Mouse (Mus musculus) hindbrain, embryonic 10.5 days (tissue): ENCODE measurements at regions not wholly inside any gene's neighbourhood (a gene's known extent, or its start where the extent isn't known, plus 50 kb on each side); places are given as distances from the start of the nearest gene placed in this dataset.
A peak's percentile ranks its signal among the peaks of the same experiment; 100 is the strongest.

ENCODE experiments used
- DNase-seq: peaks from one replicate; pipeline ENCODE4 v3.0.0-alpha.2; 2017; ENCODE audit warnings: low spot score
- H3K27ac ChIP-seq: fragments of 300-500 bp; sonication (generic); 2 replicates; pipeline ENCODE4 v1.5.1; 2016; ENCODE audit warnings: mild to moderate bottlenecking, moderate library complexity
- H3K27me3 ChIP-seq: fragments of 300-500 bp; sonication (generic); 2 replicates; pipeline ENCODE4 v1.6.1; 2016; ENCODE audit warnings: mild to moderate bottlenecking; ENCODE audit not compliant: poor library complexity, insufficient read depth, severe bottlenecking
- H3K36me3 ChIP-seq: fragments of 300-500 bp; sonication (generic); 2 replicates; pipeline ENCODE4 v1.6.1; 2016; ENCODE audit warnings: mild to moderate bottlenecking, moderate library complexity
- H3K4me1 ChIP-seq: fragments of 300-500 bp; sonication (generic); replicated peaks from 2 replicates; pipeline ENCODE4 v1.6.1; 2016; ENCODE audit warnings: mild to moderate bottlenecking
- H3K4me3 ChIP-seq: fragments of 300-500 bp; sonication (generic); 2 replicates; pipeline ENCODE4 v1.5.1; 2016; ENCODE audit warnings: mild to moderate bottlenecking, moderate library complexity
- H3K9me3 ChIP-seq: fragments of 300-500 bp; sonication (generic); 2 replicates; pipeline ENCODE4 v1.6.1; 2016; ENCODE audit warnings: mild to moderate bottlenecking, moderate library complexity
- WGBS: fragments of 180-500 bp; shearing (Covaris S2); methylation state at CpG from one replicate; pipeline ENCODE4 v1.1.7; 2016; 5-methylcytosine and 5-hydroxymethylcytosine counted together

DNA sequence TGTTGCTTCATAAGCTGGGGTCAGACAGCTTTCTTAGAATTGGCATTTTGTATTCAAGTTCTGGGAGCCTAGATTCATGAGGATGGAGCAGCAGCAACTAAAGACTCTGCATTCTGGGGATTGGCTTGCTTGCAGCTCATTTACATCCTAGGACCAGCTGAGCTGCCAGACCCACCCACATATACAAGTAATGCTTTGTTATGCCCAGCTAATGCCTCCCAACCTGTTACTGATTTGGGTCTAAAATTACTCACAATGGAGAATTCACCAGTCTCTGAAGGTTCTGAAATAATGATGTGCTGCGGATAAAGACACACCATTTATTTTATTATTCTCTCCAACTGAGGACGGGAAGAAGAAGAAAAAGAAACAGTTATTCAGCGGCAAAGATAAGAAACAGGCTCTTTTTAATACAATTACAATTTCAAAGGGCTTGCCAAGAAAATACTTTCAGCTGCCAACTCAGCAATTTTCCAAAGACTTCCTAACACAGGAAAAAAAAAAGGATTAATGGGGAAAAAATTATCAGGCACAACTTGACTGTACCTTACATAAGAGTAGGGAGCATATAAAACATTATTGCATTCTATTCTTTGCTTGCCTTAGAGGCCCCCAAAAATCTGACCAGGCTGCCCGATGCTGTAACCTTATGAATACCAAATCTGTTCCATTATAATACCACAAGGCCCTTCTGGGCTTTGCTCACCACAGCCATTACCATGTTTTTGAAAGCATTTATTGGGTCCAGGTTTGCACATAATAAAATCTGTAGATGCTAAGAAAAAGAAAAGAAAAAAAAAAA is 134.5 kb downstream of the S1pr1 start:
- DNase-seq, result no peak
- 69% methylated on average over 4 of the region's 4 CpGs for WGBS
- no peaks in the 10 kb centered on the region for H3K9me3 ChIP-seq
- H3K27me3 ChIP-seq, result no peaks in the 10 kb centered on the region
- H3K27ac ChIP-seq, result no peak overlapping the region
- H3K4me3 ChIP-seq, result no peak overlapping the region
- 0 out of 2 replicates have a peak, but pooled peaks cover 5% of the 10 kb centered on the region for H3K4me1 ChIP-seq
- H3K36me3 ChIP-seq, result no peaks in the 10 kb centered on the region

DNA sequence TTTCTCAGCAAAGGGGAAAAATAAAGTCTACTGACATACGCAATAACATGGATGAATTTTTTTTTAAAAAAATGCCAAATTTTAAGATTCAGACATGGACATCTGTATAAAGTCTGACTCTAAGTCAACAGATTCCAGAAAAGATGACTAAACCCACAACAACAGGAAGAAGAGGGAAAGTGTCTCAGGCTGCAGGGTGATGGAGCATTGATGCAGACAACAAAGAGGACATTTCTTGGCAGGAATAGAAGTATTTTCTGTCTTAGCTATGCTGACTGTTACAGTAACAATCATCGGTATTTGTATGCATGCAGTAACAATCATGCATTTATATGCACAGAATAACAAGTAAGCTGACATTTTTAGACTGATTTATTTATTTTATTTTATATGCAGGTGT is 139.5 kb downstream of the S1pr1 start:
- H3K36me3 ChIP-seq, result no peaks in the 10 kb centered on the region
- H3K4me3 ChIP-seq, result no peak overlapping the region
- H3K9me3 ChIP-seq, result no peaks in the 10 kb centered on the region
- 0 out of 2 replicates have a peak, but pooled peaks cover 4% of the 10 kb centered on the region for H3K4me1 ChIP-seq
- no peaks in the 10 kb centered on the region for H3K27me3 ChIP-seq
- H3K27ac ChIP-seq, result no peak overlapping the region
- 98% methylated on average over 2 of the region's 2 CpGs for WGBS
- DNase-seq, result no peak

DNA sequence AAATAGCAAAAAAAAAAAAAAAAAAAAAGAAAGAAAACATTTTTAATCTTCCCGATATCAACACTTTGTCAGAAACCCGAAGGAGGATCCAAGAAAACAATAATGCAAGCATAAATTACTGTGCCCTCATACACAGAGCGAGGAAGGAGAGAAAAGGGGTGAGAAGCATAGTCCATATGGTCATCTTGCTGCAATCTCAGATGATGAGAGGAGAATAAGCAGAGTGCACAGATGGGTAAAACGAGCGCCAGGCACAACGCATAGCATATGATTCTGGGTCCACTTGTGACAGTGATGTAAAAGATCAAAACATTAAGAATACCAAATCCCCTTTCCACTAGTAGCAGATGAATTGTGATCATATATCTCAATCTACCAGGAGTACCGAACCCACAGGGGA is 152.1 kb downstream of the S1pr1 start:
- Histone ChIP-seq H3K9me3 (no peaks in the 10 kb centered on the region), H3K27ac (no peak overlapping the region), H3K36me3 (no peaks in the 10 kb centered on the region), H3K4me1 (no peaks in the 10 kb centered on the region), H3K4me3 (no peak overlapping the region), H3K27me3 (no peaks in the 10 kb centered on the region)
- no peak for DNase-seq
- 88% methylated on average over 7 of the region's 7 CpGs for WGBS

- H3K36me3 ChIP-seq, result no peaks in the 10 kb centered on the region
- H3K4me1 ChIP-seq, result no peaks in the 10 kb centered on the region
- no peaks in the 10 kb centered on the region for H3K9me3 ChIP-seq
- no peak for DNase-seq
- H3K27me3 ChIP-seq, result no peaks in the 10 kb centered on the region
- 87% methylated on average over 10 of the region's 10 CpGs for WGBS
- H3K4me3 ChIP-seq, result no peak overlapping the region
- no peak overlapping the region for H3K27ac ChIP-seq
Observed at GRCm38 (mm10) chr3:115554809-115555708, 159.8 kb downstream of the S1pr1 start.

DNA sequence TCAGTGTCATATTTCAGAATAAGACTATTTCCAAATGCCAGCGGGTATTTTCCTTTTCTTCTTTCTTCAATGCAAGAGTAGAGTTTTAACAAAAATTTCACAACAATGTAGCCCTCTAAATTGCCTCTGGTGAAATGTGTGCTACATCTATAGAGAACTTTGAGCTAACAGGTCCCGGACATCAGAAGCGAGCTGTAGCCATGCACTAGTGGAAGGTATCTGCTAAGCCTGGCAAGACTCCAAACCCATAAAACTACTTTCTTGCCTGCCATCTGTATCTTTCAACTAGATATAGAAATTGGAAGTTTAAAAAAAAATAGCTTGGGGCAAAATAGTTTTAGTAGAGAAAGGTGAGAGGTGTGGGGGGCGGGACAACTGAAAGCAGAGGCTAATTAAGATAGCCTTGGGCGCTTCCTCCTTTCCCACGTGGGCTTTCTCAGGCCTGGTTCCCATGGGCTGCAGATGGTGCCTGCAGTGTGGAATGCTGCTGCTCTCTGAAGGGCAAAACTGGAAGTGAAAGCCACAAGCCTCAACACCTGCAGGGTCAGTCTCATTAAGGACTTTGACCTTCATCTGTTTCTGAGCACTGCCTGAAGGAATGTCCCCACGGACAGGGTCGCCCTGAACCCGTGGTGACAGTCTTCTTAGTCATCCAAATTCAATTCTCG is 160.9 kb downstream of the S1pr1 start:
- H3K4me1 ChIP-seq, result no peaks in the 10 kb centered on the region
- no peak overlapping the region for H3K27ac ChIP-seq
- no peaks in the 10 kb centered on the region for H3K36me3 ChIP-seq
- no peaks in the 10 kb centered on the region for H3K27me3 ChIP-seq
- H3K9me3 ChIP-seq, result no peaks in the 10 kb centered on the region
- DNase-seq, result peak; percentile 22
- WGBS, result 70% methylated on average over 10 of the region's 10 CpGs
- no peak overlapping the region for H3K4me3 ChIP-seq

GRCm38 (mm10) chr3:115541789-115542188 is 173.1 kb downstream of the S1pr1 start:
- no peak overlapping the region for H3K27ac ChIP-seq
- no peak for DNase-seq
- no peaks in the 10 kb centered on the region for H3K9me3 ChIP-seq
- no peaks in the 10 kb centered on the region for H3K4me1 ChIP-seq
- no peaks in the 10 kb centered on the region for H3K36me3 ChIP-seq
- H3K27me3 ChIP-seq, result no peaks in the 10 kb centered on the region
- 92% methylated on average over 1 of the region's 1 CpGs for WGBS
- H3K4me3 ChIP-seq, result no peak overlapping the region

DNA sequence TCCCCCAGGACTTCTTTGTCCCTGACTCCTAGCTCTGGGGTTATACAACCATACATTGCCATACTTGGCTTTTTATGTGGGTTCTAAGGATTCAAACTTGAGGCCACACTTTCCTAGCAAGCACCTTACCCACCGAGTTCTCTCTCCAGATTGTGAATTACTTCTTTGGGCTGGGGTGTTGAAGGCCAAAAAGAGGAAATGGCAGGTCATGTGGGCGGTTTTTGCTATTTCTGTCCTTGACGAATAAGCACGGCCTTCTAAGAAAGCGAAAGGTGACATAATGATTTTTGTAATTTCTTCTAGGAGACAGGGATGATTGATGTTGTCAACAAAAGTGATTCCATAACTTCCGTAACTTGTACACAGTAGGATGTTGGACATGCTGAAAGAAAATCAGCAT is 176.5 kb downstream of the S1pr1 start:
- H3K36me3 ChIP-seq, result no peaks in the 10 kb centered on the region
- no peak for DNase-seq
- H3K9me3 ChIP-seq, result no peaks in the 10 kb centered on the region
- H3K4me3 ChIP-seq, result no peak overlapping the region
- no peaks in the 10 kb centered on the region for H3K27me3 ChIP-seq
- no peaks in the 10 kb centered on the region for H3K4me1 ChIP-seq
- 86% methylated on average over 6 of the region's 6 CpGs for WGBS
- H3K27ac ChIP-seq, result no peak overlapping the region

GRCm38 (mm10) chr3:115532141-115532735 is 182.6 kb downstream of the S1pr1 start:
- 92% methylated on average over 18 of the region's 18 CpGs for WGBS
- DNase-seq, result no peak

GRCm38 (mm10) chr3:115530441-115530840 is 184.4 kb downstream of the S1pr1 start:
- H3K4me1 ChIP-seq, result no peaks in the 10 kb centered on the region
- H3K27ac ChIP-seq, result no peak overlapping the region
- no peak for DNase-seq
- H3K36me3 ChIP-seq, result no peaks in the 10 kb centered on the region
- WGBS, result 79% methylated on average over 3 of the region's 3 CpGs
- H3K4me3 ChIP-seq, result no peak overlapping the region
- no peaks in the 10 kb centered on the region for H3K9me3 ChIP-seq
- H3K27me3 ChIP-seq, result no peaks in the 10 kb centered on the region

More at GRCm38 (mm10) chr3:115532141-115532735, 182.6 kb downstream of the S1pr1 start:
- H3K27ac ChIP-seq, result no peak overlapping the region
- H3K36me3 ChIP-seq, result no peaks in the 10 kb centered on the region
- H3K4me1 ChIP-seq, result no peaks in the 10 kb centered on the region
- H3K4me3 ChIP-seq, result no peak overlapping the region
- no peaks in the 10 kb centered on the region for H3K9me3 ChIP-seq
- H3K27me3 ChIP-seq, result no peaks in the 10 kb centered on the region

- H3K27ac ChIP-seq, result no peak overlapping the region
- H3K4me1 ChIP-seq, result no peaks in the 10 kb centered on the region
- no peak for DNase-seq
Observed at GRCm38 (mm10) chr3:115529918-115530317, 185.0 kb downstream of the S1pr1 start.

GRCm38 (mm10) chr3:115523515-115523914 is 191.4 kb downstream of the S1pr1 start:
- H3K27ac ChIP-seq, result no peak overlapping the region
- H3K9me3 ChIP-seq, result no peaks in the 10 kb centered on the region
- no peaks in the 10 kb centered on the region for H3K36me3 ChIP-seq
- no peaks in the 10 kb centered on the region for H3K4me1 ChIP-seq
- DNase-seq, result no peak
- no peak overlapping the region for H3K4me3 ChIP-seq
- no peaks in the 10 kb centered on the region for H3K27me3 ChIP-seq
- WGBS, result 90% methylated on average over 2 of the region's 2 CpGs

More at GRCm38 (mm10) chr3:115529918-115530317, 185.0 kb downstream of the S1pr1 start:
- no peaks in the 10 kb centered on the region for H3K9me3 ChIP-seq
- H3K4me3 ChIP-seq, result no peak overlapping the region
- 49% methylated on average over 4 of the region's 4 CpGs for WGBS
- no peaks in the 10 kb centered on the region for H3K36me3 ChIP-seq
- no peaks in the 10 kb centered on the region for H3K27me3 ChIP-seq

DNA sequence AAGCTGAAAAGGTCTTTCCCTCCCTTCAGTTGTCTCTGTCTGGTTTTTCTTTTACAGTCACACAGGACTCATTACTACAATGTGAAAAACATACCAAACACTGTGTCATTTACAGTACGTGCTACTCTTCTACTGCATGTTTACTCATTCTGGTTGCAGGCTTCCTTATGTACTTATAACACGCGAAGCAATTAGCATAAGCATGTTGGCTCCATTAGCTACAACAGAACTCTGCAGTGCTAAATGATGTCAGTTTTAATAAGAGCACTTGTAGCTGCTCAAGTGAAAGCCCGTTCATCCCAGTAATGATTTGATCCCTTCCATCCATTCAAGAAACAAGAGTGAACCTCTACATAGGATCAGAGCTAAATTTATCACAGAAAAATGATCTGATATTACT is 199.2 kb downstream of the S1pr1 start:
- Histone ChIP-seq H3K36me3 (no peaks in the 10 kb centered on the region), H3K4me3 (no peak overlapping the region), H3K9me3 (no peaks in the 10 kb centered on the region), H3K27me3 (no peaks in the 10 kb centered on the region), H3K4me1 (no peaks in the 10 kb centered on the region), H3K27ac (no peak overlapping the region)
- WGBS, result 91% methylated on average over 4 of the region's 4 CpGs
- no peak for DNase-seq
